Mouse (Mus musculus) thymus, adult 2 months (tissue): ENCODE data around the gene Gtdc1. TPM values are rescaled to one million over a fixed set of nuclear protein-coding genes. Genes with fewer than 3 reads are reported as not detected.

Experiments
- DNase-seq: peaks from one replicate; pipeline ENCODE4 v3.0.0; 2021
- H3K27ac ChIP-seq: fragments of 200-500 bp; 2 replicates; pipeline ENCODE4 v1.5.1; 2012; ENCODE audit warnings: low read length, control low read depth; ENCODE audit not compliant: control insufficient read depth, insufficient read depth
- H3K27me3 ChIP-seq: fragments of 200-500 bp; 2 replicates; pipeline ENCODE4 v1.6.1; 2012; ENCODE audit warnings: mild to moderate bottlenecking, low read length, moderate library complexity, mixed read lengths; ENCODE audit not compliant: control insufficient read depth, insufficient read depth
- H3K36me3 ChIP-seq: fragments of 200-500 bp; 2 replicates; pipeline ENCODE4 v1.6.1; 2012; ENCODE audit warnings: mild to moderate bottlenecking, low read length, moderate library complexity; ENCODE audit not compliant: control insufficient read depth, insufficient read depth
- H3K4me1 ChIP-seq: fragments of 200-500 bp; replicated peaks from 2 replicates; pipeline ENCODE4 v1.6.1; 2012; ENCODE audit warnings: low read length; ENCODE audit not compliant: control insufficient read depth, insufficient read depth
- H3K4me3 ChIP-seq: fragments of 200-500 bp; 2 replicates; pipeline ENCODE4 v1.5.1; 2012; ENCODE audit warnings: mild to moderate bottlenecking, low read length, control low read depth, moderate library complexity; ENCODE audit not compliant: control insufficient read depth, insufficient read depth
- CTCF ChIP-seq: fragments of 200-500 bp; IDR thresholded peaks from 2 replicates; pipeline ENCODE4 v1.5.1; 2012; ENCODE audit warnings: mild to moderate bottlenecking, control low read depth, low read length, moderate library complexity, borderline replicate concordance; ENCODE audit not compliant: control insufficient read depth, poor library complexity, insufficient read depth; ENCODE audit errors: extremely low read depth
- POLR2A ChIP-seq: fragments of 200-500 bp; IDR thresholded peaks from 2 replicates; pipeline ENCODE4 v1.6.1; 2012; ENCODE audit warnings: mild to moderate bottlenecking, low read length, control low read depth, moderate library complexity; ENCODE audit not compliant: control insufficient read depth, poor library complexity, insufficient read depth; ENCODE audit errors: extremely low read depth
- WGBS: fragments of 180-500 bp; shearing (Covaris S2); methylation state at CpG from one replicate; pipeline ENCODE4 v1.1.7; 2018; 5-methylcytosine and 5-hydroxymethylcytosine counted together
- polyA plus RNA-seq: library from polyadenylated mRNA; depleted of rRNA; stranded (reverse); fragments of >200 nt; gene quantifications from 2 replicates; pipeline ENCODE4 v1.2.3, GENCODE M21; 2012

The Gtdc1 gene
- polyA plus RNA-seq, 1 experiment = 13.9 TPM

DNA sequence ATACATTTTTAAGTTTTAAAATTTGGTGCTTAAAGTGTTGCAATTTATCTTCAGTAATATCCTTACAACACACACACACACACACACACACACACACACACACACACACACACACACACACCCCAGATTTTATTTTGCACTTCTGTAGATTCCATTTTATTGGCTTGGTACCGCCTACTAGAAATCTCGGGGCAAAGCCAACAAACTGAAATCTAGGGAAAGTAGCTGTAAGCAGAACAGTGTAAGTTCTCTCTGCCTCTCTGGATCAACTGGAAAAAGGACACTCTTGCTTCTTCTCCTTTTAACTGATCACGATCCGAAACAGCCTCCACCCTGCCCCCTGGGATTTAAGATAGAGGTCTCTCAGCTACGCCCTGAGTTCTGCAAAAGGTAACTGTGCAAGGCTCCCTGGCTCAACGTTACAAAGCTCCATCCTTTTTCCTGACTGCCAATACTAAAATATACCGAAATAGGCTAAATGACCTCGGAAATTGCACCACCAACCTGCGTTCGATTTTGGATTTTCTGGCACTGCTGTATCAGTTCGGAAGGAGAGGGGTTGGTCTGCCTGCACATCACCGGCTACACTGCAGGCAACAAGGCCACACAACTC is 369.7 kb downstream of the Gtdc1 start:
- 76% methylated on average over 12 of the region's 12 CpGs for WGBS
- no peak for DNase-seq
- Histone ChIP-seq H3K27me3 (peaks cover 9% of the 10 kb centered on the region), H3K4me1 (no peaks in the 10 kb centered on the region; the same call in 1 of the 2 replicates), H3K4me3 (no peak overlapping the region), H3K27ac (no peak overlapping the region), H3K36me3 (no peaks in the 10 kb centered on the region)
- TF ChIP-seq CTCF (no peak), POLR2A (no peak)

DNA sequence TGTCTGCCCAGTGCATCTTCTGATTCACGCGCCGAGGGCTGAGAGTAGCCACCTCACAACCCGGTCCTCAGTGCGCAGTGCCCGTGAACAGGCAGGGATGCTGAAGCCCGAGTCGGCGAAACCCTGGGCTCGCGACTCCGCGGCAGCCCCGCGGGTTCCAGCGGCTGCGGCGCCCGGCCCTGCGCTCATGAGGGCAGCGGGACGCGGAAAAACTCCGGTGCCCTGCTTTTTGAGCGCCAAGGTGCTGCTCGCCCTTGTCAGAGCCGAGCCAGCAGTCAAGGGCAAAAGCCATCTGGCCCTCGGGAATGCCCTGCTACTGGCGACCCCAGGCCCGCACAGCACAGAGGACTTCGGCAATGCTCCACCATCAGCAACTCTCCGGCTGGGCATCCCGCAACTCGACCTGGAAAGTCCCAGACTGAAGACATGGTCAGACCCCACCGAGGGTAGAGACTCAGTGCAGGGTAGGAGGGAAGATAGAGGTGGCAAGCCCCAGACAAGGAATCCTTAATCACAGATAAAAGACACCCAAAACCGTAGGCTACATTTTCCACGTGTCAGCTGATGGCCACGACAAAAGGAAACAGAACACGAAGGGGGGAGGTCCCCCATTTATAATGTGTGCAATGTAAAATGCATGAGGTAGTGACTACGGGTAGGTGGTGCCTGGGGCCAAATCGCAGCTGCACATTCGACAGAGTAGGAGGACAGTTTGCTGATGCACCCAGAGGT is 370.4 kb downstream of the Gtdc1 start:
- no peak for DNase-seq
- TF ChIP-seq CTCF (no peak), POLR2A (no peak)
- H3K27ac ChIP-seq = no peak overlapping the region
- peak overlapping the region; percentile 8; the same call in 1 of the 2 replicates for H3K4me3 ChIP-seq
- whole genome bisulfite sequencing = 2% methylated on average over 42 of the region's 42 CpGs
- H3K27me3 ChIP-seq = peaks cover 9% of the 10 kb centered on the region
- no peaks in the 10 kb centered on the region; the same call in 1 of the 2 replicates for H3K4me1 ChIP-seq
- H3K36me3 ChIP-seq = no peaks in the 10 kb centered on the region

GRCm38 (mm10) chr2:44554716-44555115 is 372.7 kb downstream of the Gtdc1 start:
- TF ChIP-seq CTCF (no peak), POLR2A (no peak)
- Histone ChIP-seq H3K4me3 (no peak overlapping the region), H3K27ac (no peak overlapping the region), H3K4me1 (no peaks in the 10 kb centered on the region; the same call in 1 of the 2 replicates), H3K27me3 (peaks cover 9% of the 10 kb centered on the region), H3K36me3 (no peaks in the 10 kb centered on the region)
- DNase-seq = no peak
- WGBS = 95% methylated on average over 3 of the region's 3 CpGs

DNA sequence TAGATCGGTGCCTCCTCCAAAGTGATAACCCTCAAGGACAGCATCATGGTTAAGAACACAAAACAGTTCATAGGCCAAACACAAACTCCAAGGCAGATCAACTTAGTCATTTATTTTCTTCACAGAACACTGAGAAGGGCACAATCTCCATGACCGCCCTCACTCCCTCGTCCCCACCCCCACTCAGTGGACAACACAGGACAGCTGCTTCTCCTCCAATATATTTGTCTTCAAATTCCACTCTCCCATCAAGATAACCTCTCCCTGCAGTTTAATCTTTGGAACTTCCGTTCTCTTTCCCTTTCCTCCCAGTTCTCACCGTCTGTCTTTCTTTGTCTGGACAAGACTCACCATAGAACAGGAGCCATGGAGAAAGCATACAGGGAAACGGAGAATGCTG is 378.1 kb downstream of the Gtdc1 start:
- no peaks in the 10 kb centered on the region for H3K27me3 ChIP-seq
- DNase-seq = no peak
- over 99% methylated on average over 6 of the region's 6 CpGs for WGBS
- no peaks in the 10 kb centered on the region for H3K4me1 ChIP-seq
- TF ChIP-seq POLR2A (no peak), CTCF (no peak)
- no peak overlapping the region for H3K27ac ChIP-seq
- H3K4me3 ChIP-seq = no peak overlapping the region
- H3K36me3 ChIP-seq = no peaks in the 10 kb centered on the region

DNA sequence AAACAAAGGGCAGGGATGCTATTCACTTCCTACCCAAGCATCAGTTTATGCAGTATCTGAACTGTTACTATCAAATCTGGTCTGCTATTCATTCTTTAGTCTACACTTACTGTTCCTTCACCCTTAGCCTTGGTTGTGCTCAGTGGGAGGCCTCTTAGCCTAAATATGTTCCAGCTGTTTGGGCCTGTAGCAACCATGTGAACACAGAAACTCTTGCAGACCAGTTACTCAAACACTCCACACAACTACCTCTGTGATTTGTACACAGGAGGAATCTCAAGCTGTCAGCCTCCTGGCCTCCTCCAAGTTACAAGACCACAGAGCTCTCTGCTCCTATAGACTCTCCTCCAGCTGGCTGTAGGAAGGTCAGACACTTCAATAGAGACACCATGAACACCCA is 384.7 kb downstream of the Gtdc1 start:
- Histone ChIP-seq H3K4me3 (no peak overlapping the region), H3K27ac (no peak overlapping the region), H3K4me1 (no peaks in the 10 kb centered on the region), H3K36me3 (no peaks in the 10 kb centered on the region), H3K27me3 (no peaks in the 10 kb centered on the region)
- TF ChIP-seq CTCF (no peak), POLR2A (no peak)
- no peak for DNase-seq

DNA sequence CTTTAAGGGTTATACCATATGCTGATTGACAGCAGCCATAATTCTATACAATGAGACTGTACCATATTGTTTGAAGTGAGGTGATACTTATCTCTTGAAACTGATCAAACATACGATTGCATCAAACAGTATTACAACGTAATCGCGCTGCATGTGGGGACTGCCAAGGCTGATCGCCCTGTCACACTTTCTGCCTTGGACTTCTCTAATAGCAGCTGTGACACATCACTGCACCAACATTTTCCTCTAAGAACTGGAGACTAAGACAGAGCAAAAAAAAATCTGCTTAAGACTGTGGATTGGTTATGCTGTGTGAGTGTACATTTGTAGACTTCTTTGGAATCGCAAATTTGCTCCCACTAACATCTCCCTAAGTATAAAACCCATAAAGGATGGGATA is 385.7 kb downstream of the Gtdc1 start:
- 95% methylated on average over 6 of the region's 6 CpGs for WGBS
- no peak for TF ChIP-seq POLR2A
- TF ChIP-seq CTCF = no peak
- H3K36me3 ChIP-seq = no peaks in the 10 kb centered on the region
- DNase-seq = no peak
- H3K4me1 ChIP-seq = no peaks in the 10 kb centered on the region
- no peak overlapping the region for H3K4me3 ChIP-seq
- H3K27me3 ChIP-seq = no peaks in the 10 kb centered on the region
- no peak overlapping the region for H3K27ac ChIP-seq
